Mouse (Mus musculus) megakaryocyte, embryonic 14.5 days (primary cell): Measurements from ENCODE around the gene Lima1.

Source experiments
- FLI1 ChIP-seq: IDR thresholded peaks from 2 replicates; pipeline ENCODE4 v1.6.1; 2012; ENCODE audit warnings: low read length, inconsistent platforms, mixed read lengths
- GATA1 ChIP-seq: IDR thresholded peaks from 3 replicates; pipeline ENCODE4 v1.6.1; 2012; ENCODE audit warnings: mixed read lengths, low read length, inconsistent platforms, borderline replicate concordance

DNA sequence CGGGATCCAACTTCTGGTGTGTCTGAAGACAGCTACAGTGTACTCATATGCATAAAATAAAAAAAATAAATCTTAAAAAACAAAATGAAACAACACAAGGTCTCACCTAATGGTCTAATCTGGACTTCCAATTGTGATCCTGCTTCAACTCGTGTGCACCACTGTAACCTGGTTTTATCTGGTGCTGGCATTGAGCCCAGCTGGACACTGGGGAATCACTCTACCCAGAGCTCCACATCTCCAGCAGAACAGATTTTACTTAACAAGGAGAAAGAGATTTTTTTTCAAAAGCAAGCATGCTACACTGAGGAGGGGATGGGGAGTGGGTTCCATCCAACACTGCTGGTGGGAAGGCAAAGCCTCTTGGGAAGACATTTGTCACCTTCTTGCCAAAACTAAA lies 47.2 kb downstream of the Lima1 start:
- no peak for TF ChIP-seq GATA1
- no peak for TF ChIP-seq FLI1
